In genomic region chr4:59548011-59548559, GRCm38 (mm10) we compare ENCODE assay signal across 8 mouse cellular contexts. TPM values are rescaled to one million over a fixed set of nuclear protein-coding genes. Genes with fewer than 3 reads are reported as not detected.
A peak's percentile ranks its signal among the peaks of the same experiment; 100 is the strongest.
DNase-seq lines count a peak whose midpoint lies in the region; ATAC-seq and TF ChIP-seq lines count a peak whose summit lies in the region.

No protein-coding gene starts in this region.

- no peak for ATAC-seq in heart, postnatal 0 days (ENCODE audit: insufficient read depth, low read depth)
- ATAC-seq in liver, embryonic 14.5 days (ENCODE audit: insufficient read depth), result no peak

- no peak for TF ChIP-seq EP300 in heart, postnatal 0 days (IDR thresholded peaks at IDR 0.05; ENCODE audit: low read depth)
- no peak for TF ChIP-seq EP300 in liver, embryonic 14.5 days (IDR thresholded peaks at IDR 0.05; ENCODE audit: low read depth)

- H3K4me3 ChIP-seq in heart, postnatal 0 days (ENCODE audit: low read depth, low read length), result peak overlapping the region; percentile 87
- H3K4me3 ChIP-seq in ES-E14 (ENCODE audit: insufficient read depth in 1 of 2, low read depth in 1 of 2, low read length in 2 of 2, poor library complexity in 1 of 2, severe bottlenecking in 1 of 2), result peak overlapping the region; percentile 97 to 99
- H3K4me3 ChIP-seq in forebrain, embryonic 10.5 days, result peak overlapping the region; percentile 81
- peak overlapping the region; percentile 74 to 88 for H3K4me3 ChIP-seq in liver, embryonic 14.5 days (ENCODE audit: insufficient read depth in 1 of 2, low read depth in 2 of 2, low read length in 2 of 2)

- intact Hi-C loops in heart, postnatal 36 days (cut with DNase I), result loop anchor here (2.0 to 5.0 kb wide), 2 partner anchors 51 to 359 kb away; partner anchors contain the start of gene Ugcg
- intact Hi-C loops in left cerebral cortex, postnatal 10 days (cut with DNase I), result loop anchor here (5.0 kb wide), 2 partner anchors 81 to 166 kb away; no protein-coding TSS in a partner anchor

- DNase-seq in heart, postnatal 0 days (ENCODE audit: low spot score), result no peak
- DNase-seq in heart, postnatal 36 days, result no peak
- DNase-seq in ES-E14 (ENCODE audit: low read depth, low spot score), result no peak
- DNase-seq in forebrain, embryonic 10.5 days (ENCODE audit: extremely low spot score, low spot score), result no peak
- no peak for DNase-seq in liver, embryonic 14.5 days (ENCODE audit: low read depth in 3 of 3, low spot score in 3 of 3)
- DNase-seq in left cerebral cortex, adult 8-10 months (ENCODE audit: low spot score in 2 of 2), result no peak
- DNase-seq in left cerebral cortex, adult 11 months (ENCODE audit: low spot score), result no peak
- DNase-seq in left cerebral cortex, postnatal 10 days (ENCODE audit: extremely low spot score in 1 of 2, low spot score in 2 of 2), result no peak

- no peaks in the 10 kb centered on the region for H3K27me3 ChIP-seq in heart, postnatal 0 days (ENCODE audit: control insufficient read depth, insufficient read depth, low read length)
- peaks cover 21% of the 10 kb centered on the region for H3K27me3 ChIP-seq in forebrain, embryonic 10.5 days (ENCODE audit: poor library complexity, severe bottlenecking)
- H3K27me3 ChIP-seq in liver, embryonic 14.5 days (ENCODE audit: control insufficient read depth, insufficient read depth, low read length), result no peaks in the 10 kb centered on the region

- peak overlapping the region; percentile 94 for H3K4me2 ChIP-seq in heart, postnatal 0 days (ENCODE audit: low read depth, low read length)
- peak overlapping the region; percentile 96 for H3K4me2 ChIP-seq in liver, embryonic 14.5 days (ENCODE audit: low read depth)

- H3K9ac ChIP-seq in heart, postnatal 0 days (replicated peaks; ENCODE audit: low read depth, low read length), result peak overlapping the region; percentile 90
- peak overlapping the region; percentile 89; the same call in 1 of the 2 replicates for H3K9ac ChIP-seq in ES-E14 (ENCODE audit: insufficient read depth, low read depth, low read length, poor library complexity, severe bottlenecking)
- H3K9ac ChIP-seq in liver, embryonic 14.5 days (replicated peaks), result peak overlapping the region; percentile 99

- H3K9me3 ChIP-seq in heart, postnatal 0 days (replicated peaks; ENCODE audit: control insufficient read depth, low read length), result no peaks in the 10 kb centered on the region
- H3K9me3 ChIP-seq in ES-E14 (ENCODE audit: control insufficient read depth, insufficient read depth, low read depth, low read length), result no peaks in the 10 kb centered on the region
- H3K9me3 ChIP-seq in forebrain, embryonic 10.5 days, result no peaks in the 10 kb centered on the region
- H3K9me3 ChIP-seq in liver, embryonic 14.5 days (ENCODE audit: control insufficient read depth, low read length), result no peaks in the 10 kb centered on the region

- H3K4me1 ChIP-seq in heart, postnatal 0 days (ENCODE audit: control insufficient read depth, insufficient read depth), result 0 out of 2 replicates have a peak, but pooled peaks cover 10% of the 10 kb centered on the region
- H3K4me1 ChIP-seq in ES-E14 (ENCODE audit: control insufficient read depth in 2 of 2, insufficient read depth in 2 of 2, low read length in 2 of 2, poor library complexity in 1 of 2), result peaks cover 0 to 6% of the 10 kb centered on the region in 2 experiments; a peak in 1 of 4 replicates
- peaks cover 26% of the 10 kb centered on the region for H3K4me1 ChIP-seq in forebrain, embryonic 10.5 days
- H3K4me1 ChIP-seq in liver, embryonic 14.5 days (replicated peaks; ENCODE audit: control insufficient read depth in 2 of 2, insufficient read depth in 2 of 2, low read length in 1 of 2), result peaks cover 12 to 18% of the 10 kb centered on the region in 2 experiments

- in situ Hi-C loops in ES-E14 (cut with MboI; ENCODE audit: low sequenced_read_pairs in 2 of 2, unreplicated experiment in 2 of 2), result no loop called here

- TF ChIP-seq CTCF in heart, postnatal 0 days (IDR thresholded peaks at IDR 0.05; ENCODE audit: low read depth), result no peak
- no peak for TF ChIP-seq CTCF in liver, embryonic 14.5 days (IDR thresholded peaks at IDR 0.05; ENCODE audit: low read depth)

- WGBS in heart, postnatal 0 days, result 2% methylated on average over 18 of the region's 18 CpGs
- WGBS in forebrain, embryonic 10.5 days, result 5% methylated on average over 18 of the region's 18 CpGs
- under 1% methylated on average over 18 of the region's 18 CpGs for WGBS in liver, embryonic 14.5 days (ENCODE audit: insufficient replicate concordance)

- no peaks in the 10 kb centered on the region for H3K36me3 ChIP-seq in heart, postnatal 0 days (replicated peaks; ENCODE audit: control insufficient read depth, insufficient read depth, low read length)
- H3K36me3 ChIP-seq in ES-E14 (ENCODE audit: control insufficient read depth, insufficient read depth, low read length, poor library complexity, severe bottlenecking), result no peaks in the 10 kb centered on the region
- no peaks in the 10 kb centered on the region for H3K36me3 ChIP-seq in forebrain, embryonic 10.5 days (replicated peaks)
- no peaks in the 10 kb centered on the region for H3K36me3 ChIP-seq in liver, embryonic 14.5 days (replicated peaks; ENCODE audit: control insufficient read depth, insufficient read depth, low read depth)

- H3K27ac ChIP-seq in heart, postnatal 0 days (ENCODE audit: low read depth), result peak overlapping the region; percentile 96
- no peak overlapping the region for H3K27ac ChIP-seq in ES-E14 (ENCODE audit: insufficient read depth, low read depth, low read length, poor library complexity, severe bottlenecking)
- H3K27ac ChIP-seq in forebrain, embryonic 10.5 days, result peak overlapping the region; percentile 92
- peak overlapping the region; percentile 96 for H3K27ac ChIP-seq in liver, embryonic 14.5 days

TF ChIP-seq in ES-E14, 5 proteins besides CTCF, POLR2A, EP300 and RAD21:
- TF ChIP-seq ZNF384 (IDR thresholded peaks at IDR 0.05; ENCODE audit: low read depth, low read length) (peak; percentile 59), CHD2 (IDR thresholded peaks at IDR 0.05; ENCODE audit: low read depth, low read length) (no peak), MAFK (IDR thresholded peaks at IDR 0.05; ENCODE audit: insufficient read depth, low read depth, low read length) (no peak), ZC3H11A (IDR thresholded peaks at IDR 0.05; ENCODE audit: borderline replicate concordance, low read depth, low read length) (no peak), HCFC1 (IDR thresholded peaks at IDR 0.05; ENCODE audit: borderline replicate concordance, insufficient read depth, low read length) (no peak)
TF ChIP-seq in ES-E14: peak in this region for 1.

RNA-seq across cellular contexts. Expression of gene Ptbp3, which starts 1.1 kb away (rescaled TPM):
- total RNA-seq in heart, postnatal 0 days (2014; rRNA removed; ENCODE audit: low replicate concordance), result 61.4 and 69.2 TPM in 2 replicates
- polyA plus RNA-seq in heart, postnatal 0 days (2015; fragmentation: Nextera tagmentation; extraction: Ambion mirVana), result 14.9 and 15.3 TPM in 2 replicates
- 10 to 100 TPM; 30.4 to 31.2 TPM for total RNA-seq in heart, postnatal 36 days (2021)
- total RNA-seq in ES-E14 (2012; rRNA removed), result 40.8 and 46.1 TPM in 2 replicates
- polyA plus RNA-seq in forebrain, embryonic 10.5 days (2016; fragmentation: Nextera tagmentation; extraction: Ambion mirVana), result 24.8 and 26.9 TPM in 2 replicates
- 22.7 and 26.6 TPM in 2 replicates for polyA plus RNA-seq in liver, embryonic 14.5 days (2012; rRNA removed)
- 64.7 and 72.3 TPM in 2 replicates for polyA plus RNA-seq in liver, embryonic 14.5 days (2014; fragmentation: Nextera tagmentation; extraction: Ambion mirVana)
- total RNA-seq in left cerebral cortex, adult 8-10 months (2022), result 10 to 100 TPM; 26.8 to 33.7 (median 29.1) TPM
- 10 to 100 TPM; 24.9 to 27.4 TPM for total RNA-seq in left cerebral cortex, postnatal 10 days (2021)

RNA-seq across cellular contexts. Expression of gene Hsdl2, which starts 33.3 kb away (rescaled TPM):
- total RNA-seq in heart, postnatal 0 days (2014; rRNA removed; ENCODE audit: low replicate concordance), result 68.4 and 117 TPM in 2 replicates
- 262 and 267 TPM in 2 replicates for polyA plus RNA-seq in heart, postnatal 0 days (2015; fragmentation: Nextera tagmentation; extraction: Ambion mirVana)
- total RNA-seq in heart, postnatal 36 days (2021), result 100 to 1,000 TPM; 240 to 258 TPM
- 4.2 and 7.1 TPM in 2 replicates for total RNA-seq in ES-E14 (2012; rRNA removed)
- polyA plus RNA-seq in forebrain, embryonic 10.5 days (2016; fragmentation: Nextera tagmentation; extraction: Ambion mirVana), result 18.6 and 18.8 TPM in 2 replicates
- polyA plus RNA-seq in liver, embryonic 14.5 days (2012; rRNA removed), result 5.5 and 10.4 TPM in 2 replicates
- 16.3 and 17.6 TPM in 2 replicates for polyA plus RNA-seq in liver, embryonic 14.5 days (2014; fragmentation: Nextera tagmentation; extraction: Ambion mirVana)
- total RNA-seq in left cerebral cortex, adult 8-10 months (2022), result 10 to 100 TPM; 26.0 to 31.1 (median 29.2) TPM
- total RNA-seq in left cerebral cortex, postnatal 10 days (2021), result 10 to 100 TPM; 21.8 to 22.7 TPM
